Mouse (Mus musculus) cortical plate, adult 2 months (tissue): ENCODE data around the gene Ldlrad1. TPM values are rescaled to one million over a fixed set of nuclear protein-coding genes. Genes with fewer than 3 reads are reported as not detected.

Experiments
- H3K27ac ChIP-seq: fragments of 200-500 bp; 2 replicates; pipeline ENCODE4 v1.5.1; 2012; ENCODE audit warnings: low read length, control low read depth, inconsistent platforms; ENCODE audit not compliant: insufficient read depth
- H3K4me1 ChIP-seq: fragments of 200-500 bp; 2 replicates; pipeline ENCODE4 v1.6.1; 2011; ENCODE audit warnings: low read length; ENCODE audit not compliant: control insufficient read depth, insufficient read depth
- H3K4me3 ChIP-seq: fragments of 200-500 bp; 2 replicates; pipeline ENCODE4 v1.5.1; 2011; ENCODE audit warnings: mild to moderate bottlenecking, low read length, control low read depth; ENCODE audit not compliant: insufficient read depth
- CTCF ChIP-seq: fragments of 200-500 bp; IDR thresholded peaks from 2 replicates; pipeline ENCODE4 v1.5.1; 2011; ENCODE audit warnings: mild to moderate bottlenecking, control low read depth, low read length; ENCODE audit not compliant: insufficient read depth; ENCODE audit errors: extremely low read depth
- POLR2A ChIP-seq: fragments of 200-500 bp; IDR thresholded peaks from 2 replicates; pipeline ENCODE4 v1.6.1; 2011; ENCODE audit warnings: mild to moderate bottlenecking, low read length, control low read depth; ENCODE audit not compliant: insufficient read depth; ENCODE audit errors: extremely low read depth
- polyA plus RNA-seq: library from polyadenylated mRNA; depleted of rRNA; stranded (reverse); fragments of >200 nt; gene quantifications from 2 replicates; pipeline ENCODE4 v1.2.3, GENCODE M21; 2012; rRNA removed

The Ldlrad1 gene
- not detected in 2 replicates for polyA plus RNA-seq

DNA sequence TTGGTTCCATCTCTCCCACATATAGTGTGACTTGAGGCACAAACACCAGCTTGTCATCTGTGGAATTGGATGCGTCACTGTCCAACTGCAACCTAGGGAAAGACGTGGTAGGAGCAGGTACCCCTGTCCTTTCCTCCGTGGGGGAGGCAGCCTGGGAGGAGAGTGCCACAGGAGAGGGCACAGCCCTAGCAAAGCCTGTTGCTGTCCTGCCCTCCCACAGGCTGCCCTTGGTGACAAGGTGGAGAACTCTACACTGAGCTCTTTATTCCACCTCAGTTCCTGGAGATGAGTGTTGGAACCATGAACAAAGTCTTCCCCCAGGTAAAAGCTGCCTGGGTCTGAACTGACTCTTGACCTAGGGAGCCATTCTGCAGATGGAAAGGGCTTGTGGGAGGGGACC lies at the start of gene Ldlrad1:
Ldlrad1 (plus strand) TSS at position 301 of the 400 bp plus-strand sequence.
- TF ChIP-seq CTCF (no peak), POLR2A (no peak)
- H3K27ac ChIP-seq: no peak within 1 kb of the TSS
- no peaks in the 10 kb centered on the region for H3K4me1 ChIP-seq
- no peak within 1 kb of the TSS for H3K4me3 ChIP-seq

DNA sequence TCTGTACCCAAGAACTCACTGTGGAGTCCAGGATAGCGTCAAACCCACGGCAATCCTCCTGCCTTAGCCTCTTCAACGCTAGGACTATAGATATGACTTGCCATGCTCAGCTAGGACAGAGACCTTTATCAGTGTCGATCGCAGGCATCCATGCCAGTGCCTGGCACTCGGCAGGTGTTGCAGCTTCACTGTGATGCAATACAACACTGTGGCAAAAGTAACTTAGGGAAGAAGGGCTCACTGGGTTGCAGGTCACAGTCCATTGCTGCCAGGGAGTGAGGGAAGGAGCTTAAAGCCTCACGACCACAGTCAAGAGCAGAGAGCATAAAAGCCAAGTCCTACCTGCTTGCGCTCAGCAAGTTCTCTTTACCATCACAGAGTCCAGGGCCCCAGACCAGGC lies 48.8 kb upstream of the Ldlrad1 start:
- TF ChIP-seq CTCF (no peak), POLR2A (no peak)
- Histone ChIP-seq H3K4me3 (no peak overlapping the region), H3K27ac (no peak overlapping the region), H3K4me1 (no peaks in the 10 kb centered on the region)

DNA sequence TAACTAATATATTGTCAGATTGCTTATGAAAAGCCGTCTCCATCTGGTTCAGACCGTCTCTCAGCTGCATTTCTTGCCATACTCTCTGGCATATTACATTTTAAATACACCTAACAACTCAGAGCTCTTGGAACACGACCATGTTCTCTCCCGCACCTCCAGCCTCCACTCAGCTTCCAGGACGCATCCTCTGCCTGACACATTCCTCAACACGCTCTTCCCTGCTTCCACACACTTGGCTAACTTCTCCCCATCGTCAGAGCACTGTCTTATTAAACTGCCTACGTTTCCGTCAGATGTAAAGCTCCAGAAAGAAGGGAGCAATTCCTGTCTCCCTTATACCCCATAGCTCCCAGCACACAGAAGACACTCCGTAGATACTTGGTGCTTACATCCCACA lies 45.6 kb upstream of the Ldlrad1 start:
- H3K4me1 ChIP-seq: no peaks in the 10 kb centered on the region
- H3K27ac ChIP-seq: no peak overlapping the region
- TF ChIP-seq CTCF (no peak), POLR2A (no peak)
- no peak overlapping the region for H3K4me3 ChIP-seq

DNA sequence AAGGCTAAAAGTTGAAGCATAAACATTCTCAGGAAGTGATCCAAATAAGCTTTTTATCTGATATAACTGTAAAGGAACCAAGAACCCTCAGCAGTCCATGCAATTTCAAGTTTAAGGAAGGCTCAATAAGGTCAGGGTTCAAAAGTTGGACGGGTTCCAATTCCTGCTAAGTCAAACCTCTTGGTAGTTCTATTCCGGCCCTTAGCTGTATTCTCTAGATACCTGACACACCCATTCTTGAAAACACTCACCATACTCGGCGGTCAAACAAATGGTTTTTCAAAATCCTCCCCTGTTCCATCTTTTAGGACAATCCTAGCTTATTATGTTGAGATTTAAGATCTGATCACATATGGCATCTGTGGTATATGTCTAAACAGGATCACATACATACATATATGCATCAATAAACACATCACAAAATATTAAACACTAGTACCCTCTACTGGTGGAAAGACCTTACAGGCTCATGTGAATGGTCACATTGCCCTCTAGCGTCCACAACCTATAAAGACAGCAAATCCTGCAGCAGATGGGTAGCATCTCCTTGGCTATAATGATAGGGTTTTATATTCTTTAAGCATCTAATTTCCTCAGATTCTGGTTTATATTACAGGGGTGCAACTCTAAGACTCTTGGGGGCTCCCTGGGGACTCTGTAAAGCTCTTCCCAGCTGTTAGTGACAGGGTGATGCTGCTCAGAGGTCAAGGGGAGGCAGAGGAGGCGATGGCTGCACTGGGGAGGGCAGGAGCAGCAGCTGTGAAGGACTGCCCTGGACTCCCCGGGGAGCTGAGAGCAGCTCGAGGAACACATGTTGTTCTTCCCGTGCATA lies 45.0 kb upstream of the Ldlrad1 start:
- Histone ChIP-seq H3K4me3 (no peak overlapping the region), H3K27ac (no peak overlapping the region), H3K4me1 (no peaks in the 10 kb centered on the region)
- TF ChIP-seq POLR2A (no peak), CTCF (peak; percentile 99)

DNA sequence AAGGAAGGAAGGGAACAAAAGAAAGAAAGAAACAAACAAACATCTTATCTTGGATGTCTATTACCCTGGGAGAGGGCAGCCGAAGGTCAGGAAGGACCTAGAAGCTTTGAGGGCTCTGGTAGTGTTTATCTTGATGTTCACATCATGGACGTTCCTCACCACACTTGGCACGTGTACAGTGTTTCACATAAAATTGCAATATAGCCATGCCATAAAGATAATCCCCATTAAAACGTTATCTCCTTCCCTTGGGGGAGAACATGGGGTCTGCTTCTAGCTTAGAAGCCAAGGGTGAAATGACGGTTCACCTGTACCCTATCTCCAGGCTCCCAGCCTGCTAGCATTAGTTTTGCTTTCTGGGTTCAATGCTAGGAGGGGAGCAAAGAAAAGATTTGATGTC lies 42.3 kb upstream of the Ldlrad1 start:
- Histone ChIP-seq H3K4me3 (no peak overlapping the region), H3K27ac (no peak overlapping the region), H3K4me1 (no peaks in the 10 kb centered on the region)
- no peak for TF ChIP-seq CTCF
- TF ChIP-seq POLR2A: no peak

DNA sequence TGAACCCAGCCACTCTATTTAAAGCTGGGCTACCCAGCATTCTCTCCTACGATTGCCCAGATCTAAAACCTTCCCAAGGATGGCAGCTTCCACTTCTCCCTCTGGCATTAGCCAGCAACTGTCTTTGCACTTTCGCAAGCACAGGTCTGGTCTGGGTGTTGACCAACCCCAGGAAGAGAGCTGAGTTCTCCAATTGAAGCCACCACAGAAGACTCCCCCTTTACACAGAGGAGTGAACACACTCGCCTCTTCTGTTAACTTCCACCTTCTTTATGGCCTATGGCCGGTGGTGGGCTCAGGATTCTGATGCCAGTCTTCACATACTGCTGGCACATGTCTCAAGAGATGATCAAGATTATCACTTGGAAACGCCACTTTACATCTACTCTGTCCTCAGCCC lies 41.2 kb upstream of the Ldlrad1 start:
- TF ChIP-seq POLR2A: no peak
- no peak for TF ChIP-seq CTCF
- no peak overlapping the region for H3K4me3 ChIP-seq
- no peaks in the 10 kb centered on the region for H3K4me1 ChIP-seq
- H3K27ac ChIP-seq: no peak overlapping the region

DNA sequence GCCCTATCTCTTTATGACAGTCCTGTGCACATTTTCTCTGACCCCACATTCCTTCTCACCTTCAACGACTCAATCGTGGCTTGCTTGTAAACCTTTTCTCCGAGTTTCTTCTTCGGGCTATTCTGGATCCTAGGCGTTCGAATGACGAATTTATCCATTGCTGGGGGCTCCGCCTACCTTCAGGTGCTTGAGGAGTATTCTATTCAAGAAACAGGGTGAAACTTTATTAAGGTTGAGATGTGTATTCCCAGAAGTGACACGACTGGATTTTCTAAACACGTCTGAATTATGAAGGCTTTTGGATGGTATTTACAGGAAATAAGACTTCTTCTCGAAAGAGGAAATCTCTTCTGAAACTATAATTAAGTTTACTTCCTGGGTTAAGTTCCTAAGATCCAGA lies 31.5 kb upstream of the Ldlrad1 start:
- Histone ChIP-seq H3K27ac (no peak overlapping the region), H3K4me3 (peak overlapping the region; percentile 90), H3K4me1 (peaks cover 7% of the 10 kb centered on the region)
- TF ChIP-seq CTCF (no peak), POLR2A (no peak)

DNA sequence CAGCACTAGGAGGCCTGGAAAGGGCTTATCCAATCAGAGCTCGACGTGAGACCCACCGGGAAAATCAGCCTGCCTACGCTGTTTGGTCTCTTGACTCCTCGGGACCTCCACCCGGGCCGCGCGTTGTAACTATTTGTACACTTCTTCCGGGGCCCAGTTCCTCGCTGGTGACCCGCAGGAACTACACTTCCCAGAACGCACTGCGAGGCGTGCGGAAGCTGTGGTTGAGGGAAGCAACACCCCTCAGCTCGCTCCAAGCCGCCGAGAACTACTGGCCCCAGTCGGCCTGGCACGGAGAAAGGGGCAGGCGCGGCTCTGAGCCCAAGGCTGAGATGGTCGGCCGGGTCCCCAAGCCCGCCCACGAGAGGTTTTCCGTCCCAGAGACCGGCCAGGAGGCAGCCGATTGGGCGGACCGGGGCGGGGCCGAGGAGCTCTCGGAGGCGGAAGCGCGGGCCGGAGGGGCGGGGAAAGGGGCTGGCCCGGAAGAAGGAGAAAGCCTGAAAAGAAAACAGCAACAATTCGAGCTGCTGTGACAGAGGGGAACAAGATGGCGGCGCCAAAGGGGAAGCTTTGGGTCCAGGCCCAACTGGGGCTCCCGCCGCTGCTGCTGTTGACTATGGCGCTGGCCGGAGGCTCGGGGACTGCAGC lies 30.7 kb upstream of the Ldlrad1 start, which contains the start of gene Tmem59:
Tmem59 (plus strand) TSS at position 218 of the 648 bp plus-strand sequence.
- Histone ChIP-seq H3K4me3 (peak within 1 kb of the TSS; percentile 90), H3K27ac (peak within 1 kb of the TSS; percentile 96), H3K4me1 (peaks cover 7% of the 10 kb centered on the region)
- TF ChIP-seq POLR2A: peak; percentile 86
- TF ChIP-seq CTCF: no peak

DNA sequence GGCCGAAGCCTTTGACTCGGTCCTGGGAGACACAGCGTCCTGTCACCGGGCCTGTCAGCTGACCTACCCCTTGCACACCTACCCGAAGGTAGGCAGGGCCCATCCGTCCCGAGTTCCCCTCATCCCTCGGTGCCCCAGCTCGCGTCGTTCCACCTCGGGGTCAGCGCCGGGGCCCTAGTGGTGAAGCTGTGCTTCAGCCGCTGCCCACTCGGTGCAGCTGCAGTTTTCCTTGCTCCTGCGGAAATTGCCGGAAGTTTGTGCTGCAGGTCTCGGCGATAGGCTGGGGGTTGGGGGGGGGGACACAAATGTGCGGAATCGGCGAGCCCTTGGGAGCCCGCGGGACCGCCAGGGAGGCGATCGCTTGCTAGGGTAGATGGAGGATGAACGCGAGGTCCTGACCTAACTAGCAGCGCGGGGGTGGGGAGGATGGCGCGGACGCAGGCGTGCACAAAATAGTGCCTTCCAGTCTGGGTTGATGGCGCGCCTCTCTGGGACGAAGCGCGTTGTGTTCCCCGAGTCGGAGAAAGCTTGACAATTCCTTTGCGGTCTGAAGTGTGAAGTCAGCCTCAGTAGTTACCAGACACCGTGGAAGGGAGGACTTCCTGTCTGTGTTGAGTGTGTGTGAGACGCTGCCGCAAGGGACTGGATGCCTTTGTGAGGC lies 30.0 kb upstream of the Ldlrad1 start, which contains the start of gene Tceanc2:
Tceanc2 (minus strand) TSS at position 287 of the 661 bp plus-strand sequence.
- TF ChIP-seq POLR2A (no peak), CTCF (no peak)
- Histone ChIP-seq H3K4me3 (peak within 1 kb of the TSS; percentile 90), H3K4me1 (peaks cover 7% of the 10 kb centered on the region), H3K27ac (peak within 1 kb of the TSS; percentile 96)

DNA sequence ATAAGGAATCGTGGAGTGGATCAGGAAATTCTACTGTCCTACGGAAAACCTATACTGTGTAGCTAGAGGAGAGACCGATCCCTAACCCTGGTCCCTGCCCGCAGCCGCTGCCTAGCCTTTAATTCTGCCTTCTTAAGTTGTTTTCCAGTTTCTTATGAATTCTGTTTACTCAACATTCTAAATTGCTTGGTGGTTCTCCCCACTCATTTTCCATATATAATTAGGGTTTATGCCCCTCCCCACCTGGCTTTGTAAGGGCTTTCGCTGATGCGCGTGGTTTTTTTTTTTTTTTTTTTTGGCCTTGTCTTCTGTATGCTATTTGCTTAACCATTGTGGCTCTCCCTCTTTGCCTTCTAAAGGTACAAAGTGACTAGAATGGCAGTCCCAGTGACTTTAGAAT lies 29.4 kb upstream of the Ldlrad1 start:
- no peak overlapping the region for H3K27ac ChIP-seq
- H3K4me3 ChIP-seq: peak overlapping the region; percentile 90
- TF ChIP-seq POLR2A (no peak), CTCF (no peak)
- peaks cover 7% of the 10 kb centered on the region for H3K4me1 ChIP-seq

DNA sequence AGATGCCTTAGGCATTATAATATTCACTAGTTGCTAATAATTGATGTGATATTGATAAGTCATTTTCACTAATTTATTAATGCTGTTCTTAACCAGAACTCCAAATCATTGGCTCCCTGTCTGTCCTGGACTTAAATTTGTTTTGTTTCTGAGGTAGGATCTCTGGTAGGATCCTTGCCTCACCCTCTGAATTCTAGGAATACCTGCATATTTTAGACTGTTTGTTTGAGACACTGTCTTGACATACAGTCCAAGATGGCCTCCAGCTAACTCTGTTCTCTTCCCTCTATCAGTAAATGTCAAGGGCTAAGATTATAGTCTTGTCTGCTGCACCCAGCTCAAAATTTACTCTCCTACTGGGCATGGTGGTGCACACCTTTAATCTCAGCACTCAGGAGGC lies 28.2 kb upstream of the Ldlrad1 start:
- no peak overlapping the region for H3K27ac ChIP-seq
- TF ChIP-seq POLR2A (no peak), CTCF (no peak)
- H3K4me3 ChIP-seq: peak overlapping the region; percentile 1; the same call in 1 of the 2 replicates
- H3K4me1 ChIP-seq: peaks cover 7% of the 10 kb centered on the region
